Mouse (Mus musculus): ENCODE results near the gene Gm26602. TPM values are rescaled to one million over a fixed set of nuclear protein-coding genes. Genes with fewer than 3 reads are reported as not detected.

Gene Gm26602
- polyA plus RNA-seq, 1 experiment from 2014 or later: 2.0 TPM

- no peaks in the 10 kb centered on the region for H3K9me3 ChIP-seq (replicated peaks)
- under 1% methylated on average over 34 of the region's 34 CpGs for WGBS
- no peak overlapping the region for H3K27ac ChIP-seq (replicated peaks)
- peaks cover 80% of the 10 kb centered on the region for H3K27me3 ChIP-seq (ENCODE audit: low read depth, poor library complexity, severe bottlenecking)
- H3K4me1 ChIP-seq: peaks cover 71% of the 10 kb centered on the region
- H3K36me3 ChIP-seq: no peaks in the 10 kb centered on the region
- peak; percentile 43 for DNase-seq (ENCODE audit: low spot score)
- peak overlapping the region; percentile 76 for H3K4me3 ChIP-seq
Observed at GRCm38 (mm10) chr10:79921572-79921971, 10.9 kb downstream of the Gm26602 start.

GRCm38 (mm10) chr10:79924998-79925784 lies 14.5 kb downstream of the Gm26602 start:
- H3K4me1 ChIP-seq: peaks cover 69% of the 10 kb centered on the region
- 11% methylated on average over 29 of the region's 29 CpGs for WGBS

DNA sequence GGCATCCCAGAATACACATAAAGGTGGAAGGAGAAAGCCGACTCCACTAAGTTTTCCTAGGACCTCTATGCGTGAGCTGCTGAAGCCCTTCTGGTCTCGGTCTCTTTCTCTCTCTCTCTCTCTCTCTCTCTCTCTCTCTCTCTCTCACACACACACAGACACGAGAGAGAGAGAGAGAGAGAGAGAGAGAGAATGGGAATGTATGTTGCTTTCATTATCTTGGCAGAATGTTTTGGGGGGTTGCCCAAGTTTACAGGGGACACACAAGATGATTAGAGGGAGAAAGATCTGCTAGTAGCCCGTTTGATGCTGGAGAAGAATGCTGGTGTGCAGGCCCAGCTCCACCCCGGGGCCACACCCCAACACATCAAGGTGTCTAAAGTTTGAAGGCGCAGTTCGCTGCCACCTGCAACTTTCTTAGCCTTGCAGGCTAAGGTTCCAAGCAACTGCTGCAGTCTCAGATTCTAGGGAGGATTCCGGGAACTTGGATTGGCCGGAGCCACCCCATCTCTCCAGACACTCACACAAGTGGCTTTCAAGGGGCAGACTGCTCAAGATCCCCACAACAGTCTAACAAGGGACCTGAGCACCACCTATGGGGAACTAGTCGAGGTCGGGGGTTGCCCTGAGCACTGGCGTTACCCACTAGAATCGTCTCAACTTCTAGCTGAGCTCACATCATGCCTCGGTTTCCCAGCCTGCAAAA lies 15.3 kb downstream of the Gm26602 start:
- Histone ChIP-seq H3K27me3 (ENCODE audit: low read depth, poor library complexity, severe bottlenecking) (peaks cover 38% of the 10 kb centered on the region), H3K36me3 (peaks cover 9% of the 10 kb centered on the region), H3K4me1 (peaks cover 69% of the 10 kb centered on the region), H3K9me3 (replicated peaks) (no peaks in the 10 kb centered on the region), H3K4me3 (peak overlapping the region; percentile 98), H3K27ac (replicated peaks) (peak overlapping the region; percentile 95)
- WGBS: 15% methylated on average over 15 of the region's 15 CpGs
- DNase-seq (ENCODE audit: low spot score): no peak

More at GRCm38 (mm10) chr10:79924998-79925784, 14.5 kb downstream of the Gm26602 start:
- Histone ChIP-seq H3K9me3 (replicated peaks) (no peaks in the 10 kb centered on the region), H3K36me3 (0 out of 2 replicates have a peak, but pooled peaks cover 2% of the 10 kb centered on the region), H3K4me3 (peak overlapping the region; percentile 98; the same call in 1 of the 2 replicates), H3K27ac (replicated peaks) (no peak overlapping the region), H3K27me3 (ENCODE audit: low read depth, poor library complexity, severe bottlenecking) (peaks cover 46% of the 10 kb centered on the region)
- peak; percentile 88 for DNase-seq (ENCODE audit: low spot score)

DNA sequence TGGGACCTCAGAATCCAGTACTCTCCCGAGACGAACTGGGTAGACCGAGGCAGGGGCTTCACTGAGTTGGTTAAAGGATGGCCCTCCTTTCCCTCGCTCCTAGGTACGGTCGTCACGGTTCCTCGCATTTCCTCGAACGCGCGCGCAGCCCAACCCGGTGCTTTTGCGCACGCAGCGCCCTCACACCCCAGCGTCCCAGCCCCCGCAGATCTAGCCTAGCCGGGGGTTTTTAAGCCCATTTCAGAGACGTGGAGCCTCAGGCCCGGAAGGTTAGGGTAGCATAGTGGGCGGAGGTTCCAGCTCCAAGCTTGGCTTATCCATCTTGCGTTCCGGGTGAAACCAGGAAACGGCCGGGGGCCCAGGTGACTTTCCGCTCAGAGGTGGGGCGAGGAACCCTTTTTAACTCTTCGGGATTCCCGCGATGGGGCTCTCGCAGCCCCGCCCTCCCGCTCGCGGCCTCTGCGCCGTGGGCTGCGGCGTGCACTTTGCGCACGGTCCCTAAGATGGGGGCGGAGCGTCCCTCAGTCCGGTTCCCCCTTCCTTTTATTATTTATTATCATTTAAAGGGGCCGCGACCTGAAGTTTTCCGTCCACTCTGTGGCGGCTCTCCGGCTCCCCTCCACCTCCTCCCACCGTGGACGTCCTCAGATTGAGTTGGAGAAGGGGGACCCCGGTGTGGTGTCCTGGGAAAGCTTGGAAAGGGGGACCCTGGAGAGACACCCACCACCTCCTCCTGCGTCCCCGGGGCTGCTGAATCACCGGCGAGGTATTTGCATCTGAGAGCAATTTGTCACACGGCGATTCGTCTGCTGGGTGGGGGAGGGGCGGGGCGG lies 16.1 kb downstream of the Gm26602 start, which contains the start of gene Arid3a:
Gene Arid3a (plus strand): TSS at position 553 of the 833 bp plus-strand sequence.
- Histone ChIP-seq H3K4me3 (peak within 1 kb of the TSS; percentile 98), H3K27ac (replicated peaks) (peak within 1 kb of the TSS; percentile 95), H3K36me3 (peaks cover 17% of the 10 kb centered on the region), H3K27me3 (ENCODE audit: low read depth, poor library complexity, severe bottlenecking) (peaks cover 31% of the 10 kb centered on the region), H3K9me3 (replicated peaks) (no peaks in the 10 kb centered on the region), H3K4me1 (peaks cover 69% of the 10 kb centered on the region)
- under 1% methylated on average over 63 of the region's 63 CpGs for WGBS
- DNase-seq (ENCODE audit: low spot score): peak; percentile 91

DNA sequence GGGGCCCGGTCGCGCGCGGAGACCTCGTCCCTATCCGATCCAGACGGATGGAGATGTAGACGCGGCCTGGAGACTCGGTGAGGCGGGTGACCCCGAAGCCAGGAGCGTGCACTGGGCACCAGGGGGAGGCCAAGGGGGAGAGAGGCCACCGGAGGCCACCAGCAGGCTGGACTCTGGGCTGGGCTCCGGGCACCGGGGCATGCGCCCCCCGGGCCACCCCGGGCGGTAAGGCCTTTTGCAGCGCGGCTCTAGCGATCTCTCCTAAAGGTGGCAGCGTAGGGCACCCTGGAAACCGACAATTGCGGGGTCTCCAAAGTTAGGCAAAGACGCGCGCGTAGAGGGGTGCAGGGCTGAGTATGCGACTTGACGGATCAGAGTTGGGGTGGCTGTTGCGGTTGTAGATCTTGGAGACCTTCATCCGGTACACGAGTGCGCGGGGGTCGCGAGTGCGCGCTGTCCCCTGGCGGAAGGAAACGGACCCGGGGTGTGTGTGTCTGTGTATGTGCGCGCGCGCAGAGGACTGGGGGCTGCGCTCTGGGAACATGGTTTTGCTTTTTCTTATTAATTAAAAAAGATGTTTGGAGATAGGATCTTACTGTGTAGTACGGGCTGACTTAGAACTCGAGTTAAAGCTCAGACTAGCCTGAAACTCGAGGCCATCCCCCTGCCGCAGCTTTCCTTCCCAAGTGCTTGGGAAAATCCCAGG lies 16.8 kb downstream of the Gm26602 start:
- peak overlapping the region; percentile 95 for H3K27ac ChIP-seq (replicated peaks)
- peaks cover 74% of the 10 kb centered on the region for H3K4me1 ChIP-seq
- peaks cover 23% of the 10 kb centered on the region for H3K27me3 ChIP-seq (ENCODE audit: low read depth, poor library complexity, severe bottlenecking)
- DNase-seq (ENCODE audit: low spot score): peak; percentile 83
- under 1% methylated on average over 54 of the region's 54 CpGs for WGBS
- H3K9me3 ChIP-seq (replicated peaks): no peaks in the 10 kb centered on the region
- H3K4me3 ChIP-seq: peak overlapping the region; percentile 98
- H3K36me3 ChIP-seq: peaks cover 25% of the 10 kb centered on the region

DNA sequence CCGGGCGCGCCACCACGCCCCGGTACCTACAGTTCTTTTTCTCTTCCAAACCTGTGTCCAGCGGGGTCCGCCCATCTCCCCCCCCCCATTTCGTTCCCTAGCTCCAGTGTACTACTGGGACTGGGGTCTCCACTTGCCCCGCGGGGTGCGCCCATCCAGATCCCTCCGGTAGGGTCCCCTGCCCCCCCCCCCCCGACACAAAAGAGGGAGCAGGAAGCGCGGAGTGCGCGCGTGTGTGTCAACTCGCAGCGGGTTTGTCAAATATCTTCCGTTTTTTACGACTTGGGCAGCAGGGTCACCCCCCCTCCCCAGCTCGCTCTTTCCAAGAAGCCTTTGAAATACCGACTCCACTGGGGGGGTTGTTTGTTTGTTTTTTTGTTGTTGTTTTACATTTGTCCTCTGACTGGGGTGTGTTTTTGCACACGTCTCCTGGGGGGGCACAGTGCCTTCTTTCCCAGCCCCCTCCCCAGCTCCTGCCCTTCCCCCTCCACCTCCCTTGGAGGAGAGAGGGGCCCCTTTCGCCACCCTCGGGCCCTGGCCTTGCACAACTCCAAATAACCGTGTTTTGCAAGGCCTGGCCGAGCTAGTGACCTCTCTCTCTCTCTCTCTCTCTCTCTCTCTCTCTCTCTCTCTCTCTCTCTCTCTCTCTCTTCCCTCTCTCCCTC lies 17.5 kb downstream of the Gm26602 start:
- under 1% methylated on average over 29 of the region's 29 CpGs for WGBS
- Histone ChIP-seq H3K27me3 (ENCODE audit: low read depth, poor library complexity, severe bottlenecking) (peaks cover 16% of the 10 kb centered on the region), H3K36me3 (peaks cover 31% of the 10 kb centered on the region), H3K27ac (replicated peaks) (peak overlapping the region; percentile 95), H3K9me3 (replicated peaks) (no peaks in the 10 kb centered on the region), H3K4me3 (peak overlapping the region; percentile 98), H3K4me1 (peaks cover 81% of the 10 kb centered on the region)
- peak; percentile 70 for DNase-seq (ENCODE audit: low spot score)

GRCm38 (mm10) chr10:79928907-79929701 lies 18.4 kb downstream of the Gm26602 start:
- 30% methylated on average over 9 of the region's 9 CpGs for WGBS
- no peak for DNase-seq (ENCODE audit: low spot score)
- no peaks in the 10 kb centered on the region for H3K9me3 ChIP-seq (replicated peaks)

DNA sequence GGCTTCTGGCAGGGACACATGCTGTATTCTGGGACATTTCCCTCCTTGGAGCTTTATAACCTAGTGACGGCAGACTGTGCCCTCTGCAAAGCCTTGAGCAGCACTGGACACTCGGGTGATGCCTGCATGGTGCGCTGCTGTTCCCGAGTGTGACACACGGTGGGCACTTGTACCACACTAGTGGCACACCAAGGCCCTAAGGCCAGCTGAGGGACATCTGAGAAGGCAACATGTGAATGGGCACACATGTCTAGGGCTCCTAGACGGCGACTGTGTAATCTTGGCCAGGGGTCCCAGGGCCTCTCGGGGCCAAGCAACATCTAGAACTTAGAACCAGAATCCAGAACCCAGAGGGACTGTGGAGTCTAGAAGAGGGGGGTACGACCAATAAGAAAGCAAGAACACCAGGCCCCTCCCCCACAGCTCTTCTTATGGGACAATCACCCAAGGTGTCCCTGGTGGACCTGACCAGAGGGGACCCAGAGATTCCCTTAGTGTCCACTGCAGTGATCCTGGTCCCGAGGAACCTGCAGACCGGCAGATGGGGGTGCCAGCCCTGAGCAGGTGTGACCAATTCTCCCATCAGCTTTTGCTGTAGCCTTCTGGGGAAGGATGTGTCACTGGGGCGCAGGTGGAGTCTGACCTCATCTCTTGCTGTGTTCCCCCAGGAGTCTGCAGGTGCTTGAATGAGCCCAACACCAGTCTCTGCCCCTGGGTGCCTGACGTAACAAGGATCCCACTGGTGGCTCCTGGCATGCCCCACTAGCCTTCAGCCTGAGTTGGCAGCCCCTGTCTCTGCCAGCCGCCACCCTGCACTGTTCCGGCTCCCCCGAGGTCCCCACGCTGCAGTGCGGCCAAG lies 19.5 kb downstream of the Gm26602 start:
- H3K4me1 ChIP-seq: peaks cover 90% of the 10 kb centered on the region
- H3K27ac ChIP-seq (replicated peaks): peak overlapping the region; percentile 95; the same call in 1 of the 2 replicates
- peaks cover 52% of the 10 kb centered on the region for H3K36me3 ChIP-seq
- H3K4me3 ChIP-seq: peak overlapping the region; percentile 98
- no peaks in the 10 kb centered on the region for H3K9me3 ChIP-seq (replicated peaks)
- peaks cover 11% of the 10 kb centered on the region for H3K27me3 ChIP-seq (ENCODE audit: low read depth, poor library complexity, severe bottlenecking)
- 90% methylated on average over 18 of the region's 18 CpGs for WGBS
- DNase-seq (ENCODE audit: low spot score): no peak

More at GRCm38 (mm10) chr10:79928907-79929701, 18.4 kb downstream of the Gm26602 start:
- Histone ChIP-seq H3K27me3 (ENCODE audit: low read depth, poor library complexity, severe bottlenecking) (peaks cover 7% of the 10 kb centered on the region), H3K4me3 (peak overlapping the region; percentile 98), H3K36me3 (peaks cover 41% of the 10 kb centered on the region), H3K4me1 (peaks cover 86% of the 10 kb centered on the region), H3K27ac (replicated peaks) (peak overlapping the region; percentile 95)

DNA sequence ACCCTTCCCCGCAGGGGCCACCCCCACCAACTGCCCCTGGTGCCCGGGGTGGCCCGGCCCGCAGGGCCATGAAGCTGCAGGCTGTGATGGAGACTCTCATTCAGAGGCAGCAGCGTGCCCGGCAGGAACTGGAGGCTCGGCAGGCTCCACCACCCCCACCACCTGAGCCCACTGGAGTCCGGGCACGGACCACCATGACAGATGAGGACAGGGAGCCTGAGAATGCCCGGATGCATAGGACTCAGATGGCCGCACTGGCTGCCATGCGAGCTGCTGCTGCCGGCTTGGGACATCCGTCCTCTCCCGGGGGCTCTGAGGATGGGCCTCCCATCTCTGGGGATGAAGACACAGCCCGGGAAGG lies 20.1 kb downstream of the Gm26602 start:
- peaks cover 58% of the 10 kb centered on the region for H3K36me3 ChIP-seq
- no peak for DNase-seq (ENCODE audit: low spot score)
- 92% methylated on average over 16 of the region's 16 CpGs for WGBS
- H3K27ac ChIP-seq (replicated peaks): peak overlapping the region; percentile 43; the same call in 1 of the 2 replicates
- H3K27me3 ChIP-seq (ENCODE audit: low read depth, poor library complexity, severe bottlenecking): peaks cover 17% of the 10 kb centered on the region
- H3K4me3 ChIP-seq: peak overlapping the region; percentile 23
- no peaks in the 10 kb centered on the region for H3K9me3 ChIP-seq (replicated peaks)
- peaks cover 85% of the 10 kb centered on the region for H3K4me1 ChIP-seq

GRCm38 (mm10) chr10:79931797-79932196 lies 21.1 kb downstream of the Gm26602 start:
- Histone ChIP-seq H3K9me3 (replicated peaks) (no peaks in the 10 kb centered on the region), H3K4me3 (peak overlapping the region; percentile 26; the same call in 1 of the 2 replicates), H3K36me3 (peaks cover 65% of the 10 kb centered on the region), H3K27me3 (ENCODE audit: low read depth, poor library complexity, severe bottlenecking) (peaks cover 16% of the 10 kb centered on the region), H3K27ac (replicated peaks) (peak overlapping the region; percentile 71), H3K4me1 (peaks cover 80% of the 10 kb centered on the region)
- no peak for DNase-seq (ENCODE audit: low spot score)
- WGBS: 89% methylated on average over 9 of the region's 9 CpGs
